Mouse (Mus musculus): ENCODE data around the gene Tas2r119. TPM values are rescaled to one million over a fixed set of nuclear protein-coding genes. Genes with fewer than 3 reads are reported as not detected.
"Not testable (repeated sequence)": the region's sequence is repeated elsewhere in the genome, so short reads cannot be mapped to it uniquely, and the experiment has no call there.

Gene Tas2r119
- total and polyA plus RNA-seq, 3 experiments: not detected

DNA sequence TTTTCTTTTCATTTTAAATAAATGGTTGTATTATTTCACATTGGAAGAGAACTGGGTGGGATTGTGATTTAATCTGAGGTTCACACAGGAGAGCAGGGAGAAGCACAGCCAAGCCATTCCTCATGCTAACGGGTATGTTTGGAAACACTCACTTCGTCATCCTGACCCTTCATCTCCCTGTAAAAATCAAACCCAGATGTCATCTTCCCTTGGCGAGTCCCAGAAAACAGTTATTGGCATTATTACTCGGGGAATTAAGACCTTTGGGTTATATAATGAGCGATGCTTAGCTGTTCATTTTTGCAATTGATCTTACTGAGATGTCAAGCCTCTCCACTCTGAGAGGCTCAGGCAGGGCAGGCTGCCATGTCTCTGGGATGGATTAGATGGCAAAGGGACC is 21.5 kb downstream of the Tas2r119 start:
- DNase-seq: no peak

DNA sequence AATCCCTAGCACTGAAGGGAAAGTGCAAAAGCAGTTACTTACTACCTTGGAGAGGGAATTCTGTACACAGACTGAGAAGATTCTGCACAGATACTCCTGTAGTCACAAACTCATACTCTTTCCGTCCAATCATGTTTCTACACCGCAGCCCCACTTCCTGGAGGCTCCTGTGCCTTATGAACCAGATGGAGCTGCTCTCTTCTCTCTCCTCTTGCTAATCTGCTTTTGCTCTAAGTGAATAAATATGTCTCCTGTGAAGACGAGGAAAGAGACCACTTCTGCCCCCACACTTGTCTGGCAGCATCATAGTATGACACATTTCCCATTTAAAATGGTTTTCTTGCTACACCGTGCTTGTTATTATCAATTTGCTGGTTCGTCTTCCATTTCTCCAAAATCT is 26.2 kb downstream of the Tas2r119 start:
- TF ChIP-seq POLR2A (IDR thresholded peaks at IDR 0.05; ENCODE audit: insufficient read depth, low read depth, low read length): no peak
- no peak for TF ChIP-seq CTCF (IDR thresholded peaks at IDR 0.05)
- no peak for TF ChIP-seq EP300 (IDR thresholded peaks at IDR 0.05; ENCODE audit: insufficient read depth, low read depth, low read length)
- H3K27ac ChIP-seq: no peak overlapping the region
- H3K27me3 ChIP-seq (ENCODE audit: control insufficient read depth, insufficient read depth, low read length): no peaks in the 10 kb centered on the region
- intact Hi-C loops (cut with DNase I): no loop called here
- no peak for DNase-seq
- H3K4me3 ChIP-seq: no peak overlapping the region
- no peak overlapping the region for H3K9ac ChIP-seq (ENCODE audit: low read depth, low read length)
- no peaks in the 10 kb centered on the region for H3K79me2 ChIP-seq (replicated peaks; ENCODE audit: control insufficient read depth, insufficient read depth, low read length)
- no peaks in the 10 kb centered on the region for H3K4me1 ChIP-seq (ENCODE audit: control insufficient read depth, insufficient read depth, low read length)
- 70% methylated on average over 5 of the region's 5 CpGs for WGBS
- H3K36me3 ChIP-seq (ENCODE audit: control insufficient read depth, insufficient read depth, low read length): no peaks in the 10 kb centered on the region

More for the DNA sequence above, 21.5 kb downstream of the Tas2r119 start:
- 84% methylated on average over 5 of the region's 5 CpGs for WGBS
- Histone ChIP-seq H3K27me3 (ENCODE audit: control insufficient read depth, insufficient read depth, low read length) (no peaks in the 10 kb centered on the region), H3K4me1 (ENCODE audit: control insufficient read depth, insufficient read depth, low read length) (no peaks in the 10 kb centered on the region), H3K79me2 (replicated peaks; ENCODE audit: control insufficient read depth, insufficient read depth, low read length) (no peaks in the 10 kb centered on the region), H3K9ac (ENCODE audit: low read depth, low read length) (no peak overlapping the region), H3K36me3 (ENCODE audit: control insufficient read depth, insufficient read depth, low read length) (no peaks in the 10 kb centered on the region), H3K27ac (no peak overlapping the region), H3K4me3 (no peak overlapping the region)
- TF ChIP-seq EP300 (IDR thresholded peaks at IDR 0.05; ENCODE audit: insufficient read depth, low read depth, low read length) (no peak), CTCF (IDR thresholded peaks at IDR 0.05) (no peak), POLR2A (IDR thresholded peaks at IDR 0.05; ENCODE audit: insufficient read depth, low read depth, low read length) (no peak)
- intact Hi-C loops (cut with DNase I): no loop called here

- no peak for DNase-seq
- intact Hi-C loops (cut with DNase I): no loop called here
- H3K27ac ChIP-seq: no peak overlapping the region
- no peaks in the 10 kb centered on the region for H3K27me3 ChIP-seq (ENCODE audit: control insufficient read depth, insufficient read depth, low read length)
- H3K4me1 ChIP-seq (ENCODE audit: control insufficient read depth, insufficient read depth, low read length): no peaks in the 10 kb centered on the region
- no peaks in the 10 kb centered on the region for H3K36me3 ChIP-seq (ENCODE audit: control insufficient read depth, insufficient read depth, low read length)
- H3K4me3 ChIP-seq: no peak overlapping the region
- TF ChIP-seq EP300 (IDR thresholded peaks at IDR 0.05; ENCODE audit: insufficient read depth, low read depth, low read length) (no peak), CTCF (IDR thresholded peaks at IDR 0.05) (no peak), POLR2A (IDR thresholded peaks at IDR 0.05; ENCODE audit: insufficient read depth, low read depth, low read length) (no peak)
- 75% methylated on average over 10 of the region's 10 CpGs for WGBS
- H3K79me2 ChIP-seq (replicated peaks; ENCODE audit: control insufficient read depth, insufficient read depth, low read length): no peaks in the 10 kb centered on the region
- H3K9ac ChIP-seq (ENCODE audit: low read depth, low read length): no peak overlapping the region
Measured at GRCm38 (mm10) chr15:32204908-32205307, 27.8 kb downstream of the Tas2r119 start.

- intact Hi-C loops (cut with DNase I); H3K27ac ChIP-seq; H3K79me2 ChIP-seq (replicated peaks; ENCODE audit: control insufficient read depth, insufficient read depth, low read length); H3K27me3 ChIP-seq (ENCODE audit: control insufficient read depth, insufficient read depth, low read length); H3K4me1 ChIP-seq (ENCODE audit: control insufficient read depth, insufficient read depth, low read length); H3K9ac ChIP-seq (ENCODE audit: low read depth, low read length); DNase-seq; H3K36me3 ChIP-seq (ENCODE audit: control insufficient read depth, insufficient read depth, low read length); H3K4me3 ChIP-seq: not testable (repeated sequence)
- 83% methylated on average over 10 of the region's 10 CpGs for WGBS
Measured at GRCm38 (mm10) chr15:32214687-32215086, 37.6 kb downstream of the Tas2r119 start.

GRCm38 (mm10) chr15:32223028-32223427 is 45.9 kb downstream of the Tas2r119 start:
- no peak for TF ChIP-seq EP300 (IDR thresholded peaks at IDR 0.05; ENCODE audit: insufficient read depth, low read depth, low read length)

DNA sequence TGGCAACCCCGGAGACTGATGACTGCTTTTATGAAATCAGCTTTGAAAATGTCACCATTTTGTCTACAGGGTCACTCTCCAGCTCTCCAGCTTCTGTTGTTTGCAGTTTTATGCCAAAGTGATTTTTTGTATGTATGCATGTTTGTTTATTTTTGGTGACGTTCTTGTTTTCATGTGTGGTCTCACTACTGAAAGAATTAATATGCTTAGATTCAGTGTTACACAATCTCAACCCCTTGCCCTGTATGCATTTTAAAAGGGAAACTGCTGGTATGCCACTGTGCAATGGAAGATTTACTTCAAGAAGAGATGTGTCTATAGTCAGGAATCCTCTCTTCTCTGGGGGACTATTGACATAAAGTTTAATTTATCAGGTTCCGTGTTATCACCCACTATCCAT is 48.3 kb downstream of the Tas2r119 start:
- DNase-seq: no peak
- no peak for TF ChIP-seq EP300 (IDR thresholded peaks at IDR 0.05; ENCODE audit: insufficient read depth, low read depth, low read length)
- no peak for TF ChIP-seq CTCF (IDR thresholded peaks at IDR 0.05)
- TF ChIP-seq POLR2A (IDR thresholded peaks at IDR 0.05; ENCODE audit: insufficient read depth, low read depth, low read length): no peak
- no peak overlapping the region for H3K4me3 ChIP-seq
- intact Hi-C loops (cut with DNase I): no loop called here
- no peaks in the 10 kb centered on the region for H3K79me2 ChIP-seq (replicated peaks; ENCODE audit: control insufficient read depth, insufficient read depth, low read length)
- no peaks in the 10 kb centered on the region for H3K27me3 ChIP-seq (ENCODE audit: control insufficient read depth, insufficient read depth, low read length)
- no peak overlapping the region for H3K9ac ChIP-seq (ENCODE audit: low read depth, low read length)
- H3K36me3 ChIP-seq (ENCODE audit: control insufficient read depth, insufficient read depth, low read length): no peaks in the 10 kb centered on the region
- no peak overlapping the region for H3K27ac ChIP-seq
- 86% methylated on average over 3 of the region's 3 CpGs for WGBS
- no peaks in the 10 kb centered on the region for H3K4me1 ChIP-seq (ENCODE audit: control insufficient read depth, insufficient read depth, low read length)

More at GRCm38 (mm10) chr15:32223028-32223427, 45.9 kb downstream of the Tas2r119 start:
- intact Hi-C loops (cut with DNase I): no loop called here
- no peaks in the 10 kb centered on the region for H3K79me2 ChIP-seq (replicated peaks; ENCODE audit: control insufficient read depth, insufficient read depth, low read length)
- H3K4me3 ChIP-seq: no peak overlapping the region
- no peak overlapping the region for H3K9ac ChIP-seq (ENCODE audit: low read depth, low read length)
- H3K27me3 ChIP-seq (ENCODE audit: control insufficient read depth, insufficient read depth, low read length): no peaks in the 10 kb centered on the region
- H3K36me3 ChIP-seq (ENCODE audit: control insufficient read depth, insufficient read depth, low read length): no peaks in the 10 kb centered on the region
- DNase-seq: no peak
- 86% methylated on average over 7 of the region's 7 CpGs for WGBS
- no peaks in the 10 kb centered on the region for H3K4me1 ChIP-seq (ENCODE audit: control insufficient read depth, insufficient read depth, low read length)
- H3K27ac ChIP-seq: no peak overlapping the region
